Mouse (Mus musculus) E14TG2a.4 (cell line): ENCODE data around the gene Zfp3.
"Not testable (repeated sequence)": the region's sequence is repeated elsewhere in the genome, so short reads cannot be mapped to it uniquely, and the experiment has no call there.

Source experiments
- H3K27me3 ChIP-seq: 2 replicates; pipeline ENCODE4 v1.6.1; 2014; ENCODE audit warnings: low read length, control low read depth; ENCODE audit not compliant: insufficient read depth
- H3K36me3 ChIP-seq: 2 replicates; pipeline ENCODE4 v1.6.1; 2014; ENCODE audit warnings: low read length, control low read depth; ENCODE audit not compliant: insufficient read depth
- H3K4me1 ChIP-seq: replicated peaks from 2 replicates; pipeline ENCODE4 v1.6.1; 2014; ENCODE audit warnings: low read depth, low read length, control low read depth
- H3K4me3 ChIP-seq: replicated peaks from 2 replicates; pipeline ENCODE4 v1.5.1; 2014; ENCODE audit warnings: mild to moderate bottlenecking, low read length
- H3K9me3 ChIP-seq: 2 replicates; pipeline ENCODE4 v1.6.1; 2014; ENCODE audit warnings: low read length, control low read depth
- CTCF ChIP-seq: conservative IDR thresholded peaks from 2 replicates; pipeline ENCODE4 v1.5.1; 2014; ENCODE audit warnings: low read length
- NANOG ChIP-seq: IDR thresholded peaks from 2 replicates; pipeline ENCODE4 v1.6.1; 2014; ENCODE audit warnings: borderline replicate concordance, low read length, mixed read lengths
- POU5F1 ChIP-seq: IDR thresholded peaks from 2 replicates; pipeline ENCODE4 v1.6.1; 2014; ENCODE audit warnings: low read length, borderline replicate concordance

Zfp3 gene

GRCm38 (mm10) chr11:70770804-70771203 is 6.8 kb downstream of the Zfp3 start:
- peaks cover 15% of the 10 kb centered on the region for H3K4me1 ChIP-seq
- no peaks in the 10 kb centered on the region for H3K27me3 ChIP-seq
- H3K36me3 ChIP-seq: peaks cover 13% of the 10 kb centered on the region
- H3K9me3 ChIP-seq: no peaks in the 10 kb centered on the region
- TF ChIP-seq POU5F1 (no peak), NANOG (no peak), CTCF (no peak)
- H3K4me3 ChIP-seq: no peak overlapping the region

GRCm38 (mm10) chr11:70776830-70777571 is 13.0 kb downstream of the Zfp3 start:
- 0 out of 2 replicates have a peak overlapping the region, but pooled peaks have one; percentile 5 for H3K4me3 ChIP-seq
- TF ChIP-seq NANOG (no peak), POU5F1 (no peak), CTCF (peak; percentile 64)

GRCm38 (mm10) chr11:70777634-70778033 is 13.6 kb downstream of the Zfp3 start:
- TF ChIP-seq CTCF (no peak), POU5F1 (no peak), NANOG (no peak)

More at GRCm38 (mm10) chr11:70776830-70777571, 13.0 kb downstream of the Zfp3 start:
- Histone ChIP-seq H3K9me3 (no peaks in the 10 kb centered on the region), H3K36me3 (peaks cover 6% of the 10 kb centered on the region), H3K27me3 (0 out of 2 replicates have a peak, but pooled peaks cover 5% of the 10 kb centered on the region), H3K4me1 (peaks cover 22% of the 10 kb centered on the region)

GRCm38 (mm10) chr11:70778058-70778457 is 14.0 kb downstream of the Zfp3 start:
- H3K4me1 ChIP-seq: peaks cover 22% of the 10 kb centered on the region
- not testable (repeated sequence) for H3K9me3 ChIP-seq, H3K4me3 ChIP-seq, H3K36me3 ChIP-seq, H3K27me3 ChIP-seq
- TF ChIP-seq CTCF: peak; percentile 38

More at GRCm38 (mm10) chr11:70777634-70778033, 13.6 kb downstream of the Zfp3 start:
- H3K4me1 ChIP-seq: peaks cover 22% of the 10 kb centered on the region
- H3K27me3 ChIP-seq: 0 out of 2 replicates have a peak, but pooled peaks cover 5% of the 10 kb centered on the region
- H3K9me3 ChIP-seq: no peaks in the 10 kb centered on the region; the same call in 1 of the 2 replicates
- H3K36me3 ChIP-seq: no peaks in the 10 kb centered on the region
- no peak overlapping the region for H3K4me3 ChIP-seq

- TF ChIP-seq CTCF (no peak), NANOG (no peak), POU5F1 (no peak)
- H3K27me3 ChIP-seq: no peaks in the 10 kb centered on the region
- no peaks in the 10 kb centered on the region; the same call in 1 of the 2 replicates for H3K9me3 ChIP-seq
- no peaks in the 10 kb centered on the region for H3K36me3 ChIP-seq
- H3K4me3 ChIP-seq: no peak overlapping the region
- peaks cover 15% of the 10 kb centered on the region for H3K4me1 ChIP-seq
Observed at GRCm38 (mm10) chr11:70785908-70786307, 21.9 kb downstream of the Zfp3 start.

- Histone ChIP-seq H3K9me3 (no peaks in the 10 kb centered on the region; the same call in 1 of the 2 replicates), H3K27me3 (peaks cover 2% of the 10 kb centered on the region; the same call in 1 of the 2 replicates), H3K4me1 (peaks cover 15% of the 10 kb centered on the region), H3K4me3 (no peak overlapping the region), H3K36me3 (no peaks in the 10 kb centered on the region)
- TF ChIP-seq NANOG: no peak
- no peak for TF ChIP-seq POU5F1
Observed at GRCm38 (mm10) chr11:70787052-70787451, 23.0 kb downstream of the Zfp3 start.

- no peak for TF ChIP-seq NANOG
- no peak for TF ChIP-seq POU5F1
- no peak for TF ChIP-seq CTCF
- Histone ChIP-seq H3K4me3 (no peak overlapping the region), H3K36me3 (no peaks in the 10 kb centered on the region), H3K27me3 (peaks cover 2% of the 10 kb centered on the region; the same call in 1 of the 2 replicates), H3K4me1 (peaks cover 15% of the 10 kb centered on the region), H3K9me3 (no peaks in the 10 kb centered on the region)
Observed at GRCm38 (mm10) chr11:70788972-70789655, 25.1 kb downstream of the Zfp3 start.

GRCm38 (mm10) chr11:70790426-70790825 is 26.4 kb downstream of the Zfp3 start:
- peaks cover 12% of the 10 kb centered on the region for H3K4me1 ChIP-seq
- peaks cover 2% of the 10 kb centered on the region; the same call in 1 of the 2 replicates for H3K27me3 ChIP-seq
- no peak overlapping the region for H3K4me3 ChIP-seq
- H3K36me3 ChIP-seq: no peaks in the 10 kb centered on the region
- TF ChIP-seq NANOG: no peak
- TF ChIP-seq POU5F1: no peak
- H3K9me3 ChIP-seq: no peaks in the 10 kb centered on the region
